Mouse (Mus musculus): ENCODE measurements around the gene Efcab11. TPM values are rescaled to one million over a fixed set of nuclear protein-coding genes. Genes with fewer than 3 reads are reported as not detected.

Gene Efcab11
- total RNA-seq (2021), result 0.96 and 1.1 TPM in 2 replicates
- long read RNA-seq, experiment 1, partial matches to known transcripts, result 0 of 1 reads
- long read RNA-seq, experiment 1, other reads (novel, unspliced or antisense), result 0 of 1 reads
- long read RNA-seq, experiment 2, partial matches to known transcripts, result 0 of 1 reads
- long read RNA-seq, experiment 2, other reads (novel, unspliced or antisense), result 0 of 1 reads

GRCm38 (mm10) chr12:99884269-99885261 lies at the start of gene Efcab11, which contains the start of gene Tdp1:
TSS of gene Efcab11 (minus strand) at chr12:99884439.
TSS of gene Tdp1 (plus strand) at chr12:99884517.
- DNase-seq, result peak; percentile 96

DNA sequence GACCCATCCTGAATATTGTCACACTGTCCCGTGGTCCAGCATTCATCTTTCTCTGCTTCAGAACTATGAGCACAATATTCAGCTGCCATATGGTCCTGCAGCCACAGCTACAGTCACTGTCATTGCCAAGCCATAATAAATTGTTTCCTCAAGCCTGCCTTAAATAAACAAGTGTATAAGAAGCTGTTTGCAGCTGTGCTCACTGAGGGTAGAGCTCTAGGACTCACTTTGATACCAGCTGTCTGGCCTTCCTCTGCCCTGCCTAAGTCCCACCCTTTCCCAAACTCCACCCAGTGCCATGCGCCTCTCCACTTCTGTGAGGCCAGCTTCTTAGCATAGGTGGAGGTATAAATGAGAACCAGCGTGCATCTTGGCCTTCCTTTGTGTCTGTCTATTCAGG lies 49.4 kb upstream of the Efcab11 start:
- no peak for DNase-seq

DNA sequence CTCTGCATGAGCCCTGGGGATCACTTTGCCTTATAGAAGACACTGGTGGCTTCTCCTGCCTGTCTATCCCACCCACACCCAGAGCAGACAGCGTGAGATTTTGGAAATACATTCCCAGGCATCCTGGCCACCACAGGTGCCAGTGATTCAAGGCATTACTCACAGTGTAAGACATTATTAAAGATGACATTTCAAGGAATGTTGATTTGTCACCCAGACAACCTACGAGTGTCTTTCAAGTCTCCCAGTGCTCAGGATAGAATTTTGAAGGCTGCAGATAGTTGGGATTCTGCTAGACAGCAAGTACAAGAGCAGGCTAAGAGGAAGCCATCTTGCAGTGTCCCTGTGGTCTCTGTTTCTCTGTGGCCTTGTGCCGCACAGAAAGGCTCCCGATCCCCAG lies 48.0 kb upstream of the Efcab11 start:
- DNase-seq, result no peak

- no peak for DNase-seq
Measured at GRCm38 (mm10) chr12:99929160-99929559, 44.9 kb upstream of the Efcab11 start.

DNA sequence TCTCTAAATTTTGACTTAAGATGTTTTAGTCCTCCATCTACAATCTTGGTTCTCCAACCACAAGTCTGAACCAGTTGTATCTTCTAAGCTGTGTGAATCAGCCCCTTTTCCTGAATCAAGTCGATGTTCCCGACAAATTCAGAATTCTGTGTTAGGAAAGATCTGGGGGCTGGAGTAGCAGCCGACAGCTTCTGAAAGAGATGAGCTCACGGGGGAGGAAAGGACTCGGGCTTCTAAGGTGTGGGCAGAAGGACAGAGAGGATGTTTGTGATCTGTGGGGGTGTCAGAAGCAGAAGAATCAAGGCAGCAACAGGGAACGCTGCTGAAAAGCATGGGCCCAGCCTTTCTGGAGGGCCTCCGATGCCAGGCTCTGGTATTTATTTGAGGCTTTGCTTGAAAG lies 44.1 kb upstream of the Efcab11 start:
- no peak for DNase-seq

DNA sequence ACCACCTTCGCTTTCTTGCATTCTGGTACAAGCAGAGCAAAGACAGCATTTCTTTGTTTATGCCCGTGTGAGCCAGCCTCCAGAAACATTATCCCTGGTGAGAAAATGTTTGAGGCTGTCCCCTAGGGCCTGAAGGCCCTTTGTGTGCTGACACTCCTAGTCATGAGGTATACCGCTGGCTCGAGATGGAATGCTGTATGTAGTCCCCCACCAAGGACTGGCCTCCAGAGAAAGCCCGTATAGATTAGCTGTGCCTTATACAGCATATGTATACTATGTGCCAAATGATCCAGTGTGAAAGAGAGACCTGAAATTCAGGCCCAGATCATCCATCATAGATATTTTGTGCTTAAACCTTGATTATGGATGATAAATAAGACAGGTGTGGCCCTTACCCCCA lies 39.5 kb upstream of the Efcab11 start:
- no peak for DNase-seq

DNA sequence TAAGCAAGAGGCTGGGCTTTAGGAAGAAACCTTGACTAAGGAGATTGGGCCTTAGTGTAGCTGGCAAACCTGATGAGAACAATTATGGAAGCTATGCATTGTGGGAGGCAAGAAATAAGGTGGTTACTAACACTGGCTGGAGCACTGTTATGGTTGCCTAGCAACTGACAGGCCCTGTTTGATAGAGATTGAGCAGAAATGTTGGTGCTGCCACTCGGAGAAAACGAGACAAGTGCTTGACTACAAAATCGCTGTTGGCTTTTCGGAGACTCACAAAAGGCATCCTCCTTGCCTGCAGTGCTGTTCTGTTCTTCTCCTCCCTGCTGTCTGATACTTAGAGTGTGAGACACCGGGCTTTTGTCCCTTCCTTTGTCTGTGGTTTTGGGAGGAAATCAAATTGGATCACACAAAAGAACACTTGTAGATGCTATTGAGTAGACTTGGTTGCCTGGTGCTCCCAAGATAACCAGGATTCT lies 38.9 kb upstream of the Efcab11 start:
- no peak for DNase-seq

- peak; percentile 34 for DNase-seq
Measured at GRCm38 (mm10) chr12:99921045-99921444, 36.8 kb upstream of the Efcab11 start.

DNA sequence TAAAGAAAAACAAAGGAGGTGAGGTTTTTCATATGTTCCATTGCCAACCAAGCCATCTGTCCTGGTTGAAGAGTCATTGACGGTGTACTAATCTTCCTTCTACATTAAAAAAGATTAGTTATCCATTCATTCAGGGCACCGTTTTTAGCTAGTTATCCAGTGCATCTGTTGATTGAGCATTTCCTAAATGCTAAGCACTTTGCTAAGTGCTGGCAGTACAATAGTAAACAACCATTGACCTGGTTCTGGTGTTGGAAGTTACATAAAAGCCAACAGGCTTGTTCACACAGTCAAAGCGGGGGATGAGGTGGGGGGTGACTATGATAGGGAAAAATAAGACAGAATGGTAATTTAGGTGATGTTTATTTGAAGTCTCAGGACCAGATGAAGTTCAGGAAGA lies 35.4 kb upstream of the Efcab11 start:
- DNase-seq, result no peak

- peak; percentile 45 for DNase-seq
Measured at GRCm38 (mm10) chr12:99917800-99918427, 33.7 kb upstream of the Efcab11 start.

DNA sequence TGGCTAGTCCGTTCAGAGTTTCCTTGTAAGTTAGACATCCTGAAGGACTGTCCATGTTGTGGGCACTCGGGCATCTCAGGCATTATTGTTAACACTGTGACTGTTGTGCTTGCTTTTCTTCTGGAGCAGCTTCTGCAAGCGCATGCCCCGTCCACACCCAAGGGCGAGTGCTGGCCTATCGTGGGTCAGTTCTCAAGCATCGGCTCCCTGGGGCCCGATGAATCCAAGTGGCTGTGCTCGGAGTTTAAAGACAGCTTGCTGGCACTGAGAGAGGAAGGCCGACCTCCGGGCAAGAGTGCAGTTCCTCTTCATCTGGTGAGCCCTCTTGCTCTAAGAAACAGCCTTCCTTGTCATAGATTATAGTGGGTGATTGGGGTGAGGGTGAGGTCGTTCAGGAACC lies 27.2 kb upstream of the Efcab11 start:
- DNase-seq, result no peak

DNA sequence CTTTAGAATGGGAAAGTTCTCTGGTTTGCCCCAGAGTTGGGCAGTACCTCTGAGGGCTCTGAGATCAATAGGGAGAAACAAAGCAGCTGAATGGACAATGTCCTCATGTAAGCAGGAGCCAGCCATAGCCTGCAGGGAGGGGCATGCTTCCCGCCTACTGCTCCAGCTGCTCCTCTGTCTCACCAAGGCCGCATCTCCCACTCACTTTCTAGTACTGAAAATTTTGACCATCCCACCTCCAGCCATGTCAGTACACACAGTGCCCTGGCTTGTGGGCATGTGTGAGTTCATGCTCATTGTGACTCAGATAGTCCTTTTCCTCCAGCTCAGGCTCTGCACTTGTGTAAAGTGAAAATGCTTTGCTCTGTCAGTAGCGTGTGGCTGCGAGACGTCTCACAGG lies 20.3 kb upstream of the Efcab11 start:
- DNase-seq, result no peak

GRCm38 (mm10) chr12:99902867-99903370 lies 18.7 kb upstream of the Efcab11 start:
- peak; percentile 7 for DNase-seq

DNA sequence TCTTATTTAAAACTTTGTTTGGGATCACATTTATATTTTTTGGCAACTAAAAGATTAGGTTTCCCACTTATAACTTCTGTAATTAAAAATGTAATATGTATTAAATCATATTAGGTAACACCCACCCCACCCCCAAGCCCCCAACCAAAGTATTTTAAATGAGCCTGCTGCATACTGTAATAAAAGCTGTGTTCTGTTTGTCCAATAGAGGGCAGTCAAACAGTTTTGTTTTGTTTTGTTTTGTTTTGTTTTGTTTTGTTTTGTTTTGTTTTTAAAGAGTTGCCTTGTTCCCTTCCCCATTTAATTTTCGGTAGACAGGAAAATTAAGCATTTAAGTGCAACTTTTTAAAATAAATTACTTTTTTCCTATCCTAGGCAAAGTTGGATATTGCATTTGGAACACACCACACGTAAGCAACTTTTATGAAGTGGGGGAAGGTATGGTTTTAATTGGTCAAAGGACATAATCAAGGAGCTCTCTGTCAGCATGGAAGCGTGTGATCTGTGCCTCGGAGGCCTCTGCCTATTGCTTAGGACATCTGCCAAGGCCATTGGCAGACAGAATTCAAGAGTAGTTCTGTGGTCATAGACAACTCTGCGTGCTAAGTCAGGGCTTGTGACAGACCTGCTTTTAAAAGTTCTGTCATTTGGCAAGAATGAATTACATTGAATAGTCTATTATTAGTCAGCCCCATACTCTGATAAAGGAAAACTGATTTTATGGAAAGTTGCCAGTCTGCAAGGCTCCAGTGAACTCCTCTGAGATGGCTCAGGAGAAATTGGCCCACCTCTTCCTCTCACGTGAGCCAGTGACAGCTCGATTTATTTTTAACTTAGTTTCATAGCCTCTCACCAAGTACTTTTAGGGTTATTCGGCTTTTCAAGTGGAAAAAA lies 18.0 kb upstream of the Efcab11 start:
- DNase-seq, result peak; percentile 46

GRCm38 (mm10) chr12:99899991-99900390 lies 15.8 kb upstream of the Efcab11 start:
- DNase-seq, result peak; percentile 12

DNA sequence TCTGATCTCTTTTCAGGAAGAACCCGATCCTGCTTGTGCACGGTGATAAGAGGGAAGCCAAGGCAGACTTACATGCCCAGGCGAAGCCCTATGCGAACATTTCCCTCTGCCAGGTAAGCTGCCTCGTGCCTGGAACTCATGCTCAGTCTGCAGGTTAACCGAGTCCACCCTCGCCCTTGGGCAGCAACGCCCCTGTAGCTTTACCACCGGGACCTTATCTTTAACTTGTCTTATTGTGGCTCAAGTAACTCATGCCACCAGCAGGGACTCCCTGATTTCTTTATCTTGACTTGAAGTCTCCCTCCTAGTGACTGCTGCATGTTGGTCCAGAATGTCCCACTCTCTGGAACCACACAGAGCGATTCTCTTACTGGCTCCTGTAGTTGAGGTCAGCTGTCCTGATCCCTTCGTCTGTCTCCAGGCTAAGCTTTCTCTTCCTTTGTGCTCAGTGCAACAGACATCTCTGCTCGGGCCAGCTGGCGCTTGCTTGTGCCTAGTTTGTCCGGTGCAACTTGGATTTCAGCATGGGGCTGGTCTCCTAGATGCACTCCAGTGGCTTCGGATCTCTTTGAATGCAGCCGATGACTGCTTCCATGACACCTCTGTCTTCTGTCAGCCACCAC lies 14.1 kb upstream of the Efcab11 start:
- no peak for DNase-seq

DNA sequence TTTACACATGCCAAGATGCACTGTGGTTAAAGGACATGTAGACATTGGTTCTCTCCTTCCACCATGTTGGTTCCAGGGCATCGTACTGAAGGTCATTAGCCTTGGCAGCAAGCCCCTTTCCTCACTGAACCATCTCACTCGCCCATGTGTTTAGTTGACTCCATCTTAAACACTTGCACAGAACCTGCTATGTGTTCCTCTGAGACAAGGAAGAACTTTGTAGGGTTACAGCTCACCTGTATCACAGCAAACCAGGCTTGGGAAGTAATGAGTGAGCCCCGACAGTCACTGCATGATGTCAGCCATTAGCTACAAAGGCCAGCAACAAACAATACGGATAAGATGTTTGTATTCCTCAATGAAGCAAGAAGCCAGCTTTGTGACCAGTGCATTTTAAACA lies 13.6 kb upstream of the Efcab11 start:
- no peak for DNase-seq

DNA sequence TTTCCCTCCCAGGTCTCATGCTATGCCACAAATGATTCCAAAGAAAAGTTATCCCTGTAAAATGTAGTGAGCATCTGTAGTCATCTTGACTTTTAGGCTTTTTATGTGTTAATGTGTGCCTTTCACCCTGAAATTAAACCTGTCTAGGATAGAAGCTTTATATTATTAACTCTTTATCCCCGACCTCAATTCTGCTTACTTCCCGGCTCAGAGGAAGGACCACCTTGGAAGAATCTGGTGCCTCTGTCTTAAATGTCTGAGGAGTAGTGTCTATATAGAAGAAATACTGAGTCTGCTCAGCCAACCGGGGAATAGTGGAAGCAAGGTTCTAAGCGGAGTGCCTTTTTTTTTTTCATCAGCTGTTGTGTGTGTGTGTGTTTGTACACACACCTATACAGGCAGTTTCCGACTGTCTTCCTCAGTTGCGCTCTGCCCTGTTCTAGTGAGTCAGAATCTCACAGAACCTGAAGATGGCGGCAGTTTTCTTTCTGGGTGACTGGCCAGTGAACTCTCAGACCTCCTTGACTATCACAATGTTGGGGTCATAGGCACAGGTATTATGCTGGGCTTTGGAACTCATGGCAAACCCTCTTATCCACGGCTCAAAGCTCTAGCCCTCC lies 1.2 kb upstream of the Efcab11 start:
- no peak for DNase-seq

DNA sequence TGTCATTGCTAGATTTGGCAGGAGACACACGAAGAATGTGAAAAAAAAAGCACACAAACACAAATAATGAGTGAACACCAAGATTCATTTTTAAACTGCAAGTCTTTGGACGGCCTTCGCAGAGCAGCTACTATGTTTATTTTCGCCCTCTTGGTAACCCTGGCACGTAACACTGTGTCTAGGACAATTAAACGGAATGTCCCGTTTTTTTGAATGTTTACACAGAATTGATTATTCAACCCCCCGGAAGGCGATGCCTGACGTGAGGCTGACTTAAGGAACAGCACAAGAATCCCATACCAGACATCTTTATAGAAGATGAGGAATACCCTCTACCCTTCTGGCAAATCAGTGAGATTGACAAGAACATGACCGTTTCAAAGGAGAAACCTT lies 530 bp downstream of the Efcab11 start:
- DNase-seq, result peak; percentile 11

DNA sequence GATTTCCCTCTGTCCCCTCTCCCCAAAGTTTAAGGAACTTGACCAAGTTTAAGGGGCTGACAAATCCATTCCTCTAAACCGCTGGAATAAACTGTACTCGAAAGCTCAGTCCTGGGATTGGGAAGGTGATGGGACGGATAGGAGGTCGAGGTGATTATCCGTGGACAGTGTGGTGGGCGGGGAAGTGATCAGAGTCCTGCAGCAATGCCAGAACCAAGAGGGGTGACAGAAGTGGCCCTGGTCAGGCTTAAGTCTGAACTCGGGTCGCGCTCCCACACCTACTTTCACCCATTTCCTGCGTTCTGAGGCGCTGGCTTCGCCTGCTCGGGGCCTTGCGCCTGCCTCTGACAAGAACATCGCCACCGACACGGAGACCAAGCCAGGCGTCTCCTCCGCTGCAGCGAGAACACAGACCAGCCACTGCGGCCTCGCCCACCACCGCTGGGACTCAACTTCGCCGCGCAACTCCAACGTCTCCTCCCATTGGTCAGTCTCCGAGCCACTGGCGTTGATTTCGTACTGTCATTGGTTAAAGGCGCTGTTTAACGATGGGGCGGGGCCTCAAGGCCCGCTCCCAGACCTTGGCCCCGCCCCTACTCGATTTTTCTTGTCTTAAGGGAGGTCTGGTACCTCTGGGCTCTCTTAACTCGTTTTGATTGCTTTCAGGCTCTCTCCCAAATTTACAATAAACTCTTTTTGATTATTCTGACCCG lies 1.1 kb downstream of the Efcab11 start:
- peak; percentile 93 for DNase-seq

Data from adrenal gland, postnatal 14 days (tissue).